Comparison of ENCODE assay signal across 8 mouse cellular contexts in genomic region chr4:149702210-149702979, GRCm38 (mm10). TPM values are rescaled to one million over a fixed set of nuclear protein-coding genes. Genes with fewer than 3 reads are reported as not detected.
A peak's percentile ranks its signal among the peaks of the same experiment; 100 is the strongest.
DNase-seq lines count a peak whose midpoint lies in the region; ATAC-seq and TF ChIP-seq lines count a peak whose summit lies in the region.

Gene Pik3cd (minus strand): TSS chr4:149702571.

- peaks cover 65% of the 10 kb centered on the region for H3K79me2 ChIP-seq in macrophage (ENCODE audit: inconsistent target)

- WGBS in kidney, embryonic 15.5 days, result 39% methylated on average over 19 of the region's 19 CpGs
- WGBS in macrophage (ENCODE audit: missing documents), result 3% methylated on average over 19 of the region's 19 CpGs

- H3K27me3 ChIP-seq in kidney, embryonic 15.5 days, result peaks cover 17% of the 10 kb centered on the region

- no peak within 1 kb of the TSS for H3K27ac ChIP-seq in kidney, embryonic 15.5 days
- peak within 1 kb of the TSS; percentile 63 for H3K27ac ChIP-seq in cortical plate, adult 2 months (ENCODE audit: insufficient read depth, low read length)
- peak within 1 kb of the TSS; percentile 99 for H3K27ac ChIP-seq in macrophage

- DNase-seq in kidney, postnatal 10 days, result no peak
- no peak for DNase-seq in layer of hippocampus, postnatal 10 days (ENCODE audit: low spot score in 2 of 2)
- peak; percentile 39 to 46 for DNase-seq in thymus, postnatal 10 days (ENCODE audit: low spot score in 2 of 2)
- DNase-seq in right cerebral cortex, postnatal 14 days, result no peak
- DNase-seq in testis, postnatal 14 days (ENCODE audit: low spot score), result no peak

- no peak for ATAC-seq in kidney, embryonic 15.5 days (replicated peaks; ENCODE audit: low FRiP score)

- no peak within 1 kb of the TSS for H3K4me3 ChIP-seq in kidney, embryonic 15.5 days (replicated peaks)
- H3K4me3 ChIP-seq in cortical plate, adult 2 months (ENCODE audit: insufficient read depth, low read length), result no peak within 1 kb of the TSS
- peak within 1 kb of the TSS; percentile 41 for H3K4me3 ChIP-seq in macrophage (ENCODE audit: inconsistent target)

- H3K9me3 ChIP-seq in kidney, embryonic 15.5 days (replicated peaks), result no peaks in the 10 kb centered on the region

- TF ChIP-seq POLR2A in cortical plate, adult 2 months (IDR thresholded peaks at IDR 0.05; ENCODE audit: extremely low read depth, insufficient read depth, low read length), result no peak

- H3K9ac ChIP-seq in kidney, embryonic 15.5 days, result no peak within 1 kb of the TSS

- no peak for TF ChIP-seq CTCF in cortical plate, adult 2 months (IDR thresholded peaks at IDR 0.05; ENCODE audit: extremely low read depth, insufficient read depth, low read length)

- 0 out of 2 replicates have a peak within 1 kb of the TSS, but pooled peaks have one; percentile 0 for H3K4me2 ChIP-seq in kidney, embryonic 15.5 days

- H3K4me1 ChIP-seq in kidney, embryonic 15.5 days, result peaks cover 27% of the 10 kb centered on the region
- H3K4me1 ChIP-seq in cortical plate, adult 2 months (ENCODE audit: control insufficient read depth, insufficient read depth, low read length), result no peaks in the 10 kb centered on the region

- H3K36me3 ChIP-seq in kidney, embryonic 15.5 days, result no peaks in the 10 kb centered on the region
- H3K36me3 ChIP-seq in macrophage (ENCODE audit: inconsistent target), result no peaks in the 10 kb centered on the region

RNA-seq across cellular contexts. Expression of gene Pik3cd, which starts in this region (rescaled TPM):
- polyA plus RNA-seq in kidney, embryonic 15.5 days (2015; fragmentation: Nextera tagmentation; extraction: Ambion mirVana), result 4.2 and 4.8 TPM in 2 replicates
- polyA plus RNA-seq in cortical plate, adult 2 months (2012; rRNA removed), result 13.2 and 15.7 TPM in 2 replicates
- total RNA-seq in layer of hippocampus, postnatal 10 days (2021), result 10 to 100 TPM; 28.6 to 30.4 TPM
- total RNA-seq in macrophage (2018; cell fraction: chromatin; rRNA removed), result 100 to 1,000 TPM in 19 of 26 experiments, 10 to 100 TPM in 7; 26.8 to 293 (median 161) TPM
- 100 to 1,000 TPM in 2 of 26 experiments, 10 to 100 TPM in 24; 31.2 to 108 (median 61.4) TPM for total RNA-seq in macrophage (2018; cell fraction: cytosol; rRNA removed)
- 100 to 1,000 TPM in 18 of 26 experiments, 10 to 100 TPM in 8; 26.6 to 183 (median 124) TPM for total RNA-seq in macrophage (2018; cell fraction: nucleus; rRNA removed)
- 29.6 to 68.1 TPM (median 37.0 TPM) in 3 replicates for polyA plus RNA-seq in macrophage (2018)

Comparison
In these comparisons a context has a peak if more than half of its experiments do, and no peak if none do; other contexts are left out.
1. DNase-seq: peak in thymus, postnatal 10 days (2 of 2); none in kidney, postnatal 10 days (single experiment), layer of hippocampus, postnatal 10 days (0 of 2), right cerebral cortex, postnatal 14 days (single experiment) and testis, postnatal 14 days (single experiment).